In the genomic region with DNA sequence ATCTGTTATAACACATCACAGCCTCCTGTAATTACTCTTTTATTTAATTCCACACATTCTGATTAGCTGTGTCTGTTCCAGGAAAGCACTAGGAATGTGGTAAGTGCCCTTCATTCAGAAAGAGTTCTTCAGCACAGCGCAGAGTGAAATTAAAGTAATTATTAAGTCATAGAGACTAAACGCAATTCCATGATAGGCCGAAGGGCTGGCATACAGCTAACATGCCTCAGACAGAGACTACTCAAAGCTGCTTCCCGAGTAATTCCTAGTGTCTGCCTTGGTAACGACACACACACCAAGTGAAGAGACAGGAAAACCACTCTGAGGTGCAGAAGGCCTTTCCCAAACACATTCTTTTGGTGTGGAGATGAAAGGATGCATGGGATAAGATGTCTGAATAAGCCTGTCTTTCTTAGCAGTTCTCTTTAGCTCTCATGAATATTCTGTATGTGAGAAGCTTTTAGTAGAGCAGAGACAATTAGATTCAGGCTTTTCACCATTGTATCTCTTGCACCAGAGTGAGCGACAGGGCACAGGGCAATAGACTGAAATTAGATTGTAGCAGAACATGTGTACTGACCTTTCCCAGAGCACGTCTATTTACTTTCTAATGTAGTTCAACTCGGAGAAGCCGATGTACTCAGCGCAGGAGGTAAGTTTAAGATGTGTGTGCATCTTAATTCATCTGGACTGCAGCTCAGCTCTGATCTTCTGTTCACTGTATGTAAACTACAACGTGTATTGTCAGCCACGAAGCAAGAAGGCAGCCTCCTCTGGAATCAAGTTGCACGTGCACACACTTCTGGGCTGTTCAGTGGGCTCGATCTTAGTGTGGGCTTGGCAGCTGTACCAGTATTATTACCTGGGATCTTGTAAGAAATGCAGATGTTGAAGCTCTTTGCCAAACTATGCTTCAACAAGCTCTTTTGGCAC, we compare ENCODE assay signal across 19 mouse cellular contexts.
DNase-seq lines count a peak whose midpoint lies in the region; ATAC-seq lines count a peak whose summit lies in the region.
"Had no signal": no experiment of that assay in that cellular context is flagged by ENCODE, and none has a peak within 500 bp of the region (broad histone marks: within the 10 kb centered on the region; RNA-seq: fewer than 3 reads in every experiment).

No protein-coding gene starts in this region.

- H3K36me3 ChIP-seq in hindbrain, embryonic 10.5 days, result no peaks in the 10 kb centered on the region
- H3K36me3 ChIP-seq in hindbrain, embryonic 16.5 days (ENCODE audit: control insufficient read depth, insufficient read depth, low read length), result no peaks in the 10 kb centered on the region
- no peaks in the 10 kb centered on the region for H3K36me3 ChIP-seq in forebrain, embryonic 11.5 days (ENCODE audit: control insufficient read depth, insufficient read depth, low read length)
- no peaks in the 10 kb centered on the region for H3K36me3 ChIP-seq in hindbrain, embryonic 12.5 days
- no peaks in the 10 kb centered on the region for H3K36me3 ChIP-seq in midbrain, embryonic 14.5 days (ENCODE audit: control insufficient read depth, insufficient read depth, low read length)
- H3K36me3 ChIP-seq: embryonic facial prominence, embryonic 13.5 days; limb, embryonic 15.5 days; neural tube, embryonic 13.5 days had no signal

- DNase-seq in hindbrain, embryonic 10.5 days (ENCODE audit: low spot score), result peak; percentile 26
- DNase-seq in forebrain, embryonic 11.5 days (ENCODE audit: low spot score), result no peak
- DNase-seq in midbrain, embryonic 14.5 days, result peak; percentile 61
- no peak for DNase-seq in layer of hippocampus, adult 9-11 months
- DNase-seq in kidney, postnatal 36 days, result no peak
- no peak for DNase-seq in cerebellum, postnatal 4 days (ENCODE audit: low spot score in 2 of 2)
- DNase-seq: adrenal gland, adult 2 months; cerebellum, postnatal 25 days; heart, adult 11 months; heart, postnatal 4 days; kidney, adult 11 months; lung, postnatal 14 days; thymus, postnatal 25 days had no signal

- no peak overlapping the region for H3K9ac ChIP-seq in hindbrain, embryonic 16.5 days (ENCODE audit: low read depth, low read length)
- H3K9ac ChIP-seq in forebrain, embryonic 11.5 days (ENCODE audit: low read length), result no peak overlapping the region
- no peak overlapping the region for H3K9ac ChIP-seq in hindbrain, embryonic 12.5 days
- no peak overlapping the region for H3K9ac ChIP-seq in midbrain, embryonic 14.5 days (replicated peaks; ENCODE audit: low read length)
- H3K9ac ChIP-seq: embryonic facial prominence, embryonic 13.5 days; limb, embryonic 15.5 days; neural tube, embryonic 13.5 days had no signal

- H3K27ac ChIP-seq in hindbrain, embryonic 10.5 days, result peak overlapping the region; percentile 76
- H3K27ac ChIP-seq in hindbrain, embryonic 16.5 days (ENCODE audit: low read depth, low read length), result no peak overlapping the region
- no peak overlapping the region for H3K27ac ChIP-seq in forebrain, embryonic 11.5 days (ENCODE audit: low read depth, low read length)
- peak overlapping the region; percentile 35; the same call in 1 of the 2 replicates for H3K27ac ChIP-seq in hindbrain, embryonic 12.5 days
- peak overlapping the region; percentile 47; the same call in 1 of the 2 replicates for H3K27ac ChIP-seq in midbrain, embryonic 14.5 days (replicated peaks; ENCODE audit: low read depth, low read length)
- H3K27ac ChIP-seq: embryonic facial prominence, embryonic 13.5 days; kidney, postnatal 0 days; limb, embryonic 15.5 days; neural tube, embryonic 13.5 days had no signal

- peaks cover 24% of the 10 kb centered on the region for H3K4me1 ChIP-seq in hindbrain, embryonic 10.5 days (replicated peaks)
- H3K4me1 ChIP-seq in hindbrain, embryonic 16.5 days (ENCODE audit: control insufficient read depth, insufficient read depth, low read depth, low read length), result peaks cover 5% of the 10 kb centered on the region
- peaks cover 3% of the 10 kb centered on the region; the same call in 1 of the 2 replicates for H3K4me1 ChIP-seq in forebrain, embryonic 11.5 days (replicated peaks; ENCODE audit: control insufficient read depth, insufficient read depth, low read length)
- H3K4me1 ChIP-seq in hindbrain, embryonic 12.5 days, result peaks cover 17% of the 10 kb centered on the region
- peaks cover 15% of the 10 kb centered on the region for H3K4me1 ChIP-seq in midbrain, embryonic 14.5 days (ENCODE audit: control insufficient read depth, insufficient read depth, low read length)
- H3K4me1 ChIP-seq: embryonic facial prominence, embryonic 13.5 days; limb, embryonic 15.5 days had no signal

- H3K9me3 ChIP-seq in hindbrain, embryonic 10.5 days, result no peaks in the 10 kb centered on the region
- no peaks in the 10 kb centered on the region for H3K9me3 ChIP-seq in hindbrain, embryonic 16.5 days (ENCODE audit: control insufficient read depth, low read length)
- no peaks in the 10 kb centered on the region for H3K9me3 ChIP-seq in forebrain, embryonic 11.5 days (ENCODE audit: control insufficient read depth, low read length)
- no peaks in the 10 kb centered on the region for H3K9me3 ChIP-seq in hindbrain, embryonic 12.5 days (replicated peaks)
- H3K9me3 ChIP-seq in midbrain, embryonic 14.5 days (ENCODE audit: control insufficient read depth, low read length), result no peaks in the 10 kb centered on the region
- H3K9me3 ChIP-seq: embryonic facial prominence, embryonic 13.5 days; limb, embryonic 15.5 days had no signal

- WGBS in hindbrain, embryonic 10.5 days, result 49% methylated on average over 14 of the region's 14 CpGs
- 25% methylated on average over 14 of the region's 14 CpGs for WGBS in hindbrain, embryonic 16.5 days
- WGBS in forebrain, embryonic 11.5 days, result 46% methylated on average over 14 of the region's 14 CpGs
- WGBS in hindbrain, embryonic 12.5 days, result 40% methylated on average over 14 of the region's 14 CpGs
- 9% methylated on average over 14 of the region's 14 CpGs for WGBS in midbrain, embryonic 14.5 days

- H3K4me2 ChIP-seq in hindbrain, embryonic 16.5 days (ENCODE audit: low read length), result no peak overlapping the region
- H3K4me2 ChIP-seq in forebrain, embryonic 11.5 days (ENCODE audit: low read depth, low read length, severe bottlenecking), result no peak overlapping the region
- H3K4me2 ChIP-seq in hindbrain, embryonic 12.5 days (replicated peaks), result no peak overlapping the region
- no peak overlapping the region for H3K4me2 ChIP-seq in midbrain, embryonic 14.5 days (ENCODE audit: low read length)
- H3K4me2 ChIP-seq: embryonic facial prominence, embryonic 13.5 days; limb, embryonic 15.5 days; neural tube, embryonic 13.5 days had no signal

- H3K4me3 ChIP-seq in hindbrain, embryonic 10.5 days, result no peak overlapping the region
- H3K4me3 ChIP-seq in hindbrain, embryonic 16.5 days (ENCODE audit: low read length), result no peak overlapping the region
- no peak overlapping the region for H3K4me3 ChIP-seq in forebrain, embryonic 11.5 days (ENCODE audit: low read depth, low read length)
- no peak overlapping the region for H3K4me3 ChIP-seq in hindbrain, embryonic 12.5 days
- H3K4me3 ChIP-seq in midbrain, embryonic 14.5 days (replicated peaks; ENCODE audit: low read depth, low read length), result no peak overlapping the region
- H3K4me3 ChIP-seq: embryonic facial prominence, embryonic 13.5 days; limb, embryonic 15.5 days; neural tube, embryonic 13.5 days had no signal

- no peaks in the 10 kb centered on the region for H3K27me3 ChIP-seq in hindbrain, embryonic 10.5 days (ENCODE audit: insufficient read depth, poor library complexity, severe bottlenecking)
- no peaks in the 10 kb centered on the region for H3K27me3 ChIP-seq in hindbrain, embryonic 16.5 days (replicated peaks; ENCODE audit: control insufficient read depth, insufficient read depth, low read length)
- H3K27me3 ChIP-seq in forebrain, embryonic 11.5 days (ENCODE audit: control insufficient read depth, insufficient read depth, low read length), result no peaks in the 10 kb centered on the region
- H3K27me3 ChIP-seq in hindbrain, embryonic 12.5 days, result no peaks in the 10 kb centered on the region
- H3K27me3 ChIP-seq in midbrain, embryonic 14.5 days (ENCODE audit: control insufficient read depth, insufficient read depth, low read length), result no peaks in the 10 kb centered on the region
- H3K27me3 ChIP-seq: embryonic facial prominence, embryonic 13.5 days; limb, embryonic 15.5 days; neural tube, embryonic 13.5 days had no signal

- ATAC-seq in hindbrain, embryonic 16.5 days, result no peak
- ATAC-seq in forebrain, embryonic 11.5 days (replicated peaks; ENCODE audit: low FRiP score), result peak; percentile 55; the same call in 1 of the 2 replicates
- ATAC-seq in hindbrain, embryonic 12.5 days (ENCODE audit: low FRiP score), result peak; percentile 56; the same call in 1 of the 2 replicates
- ATAC-seq in midbrain, embryonic 14.5 days (ENCODE audit: low FRiP score, low TSS enrichment), result peak; percentile 27; the same call in 1 of the 2 replicates

Comparison
In these comparisons a context has a peak if more than half of its experiments do, and no peak if none do; other contexts are left out.
1. H3K27ac ChIP-seq: peak in hindbrain, embryonic 10.5 days (single experiment), hindbrain, embryonic 12.5 days (single experiment) and midbrain, embryonic 14.5 days (single experiment); none in hindbrain, embryonic 16.5 days (single experiment) and forebrain, embryonic 11.5 days (single experiment).
2. DNase-seq: peak in hindbrain, embryonic 10.5 days (single experiment) and midbrain, embryonic 14.5 days (single experiment); none in forebrain, embryonic 11.5 days (single experiment), layer of hippocampus, adult 9-11 months (single experiment), kidney, postnatal 36 days (0 of 2) and cerebellum, postnatal 4 days (0 of 2).